1 mouse cellular context compared by ENCODE assay signal in the genomic region with DNA sequence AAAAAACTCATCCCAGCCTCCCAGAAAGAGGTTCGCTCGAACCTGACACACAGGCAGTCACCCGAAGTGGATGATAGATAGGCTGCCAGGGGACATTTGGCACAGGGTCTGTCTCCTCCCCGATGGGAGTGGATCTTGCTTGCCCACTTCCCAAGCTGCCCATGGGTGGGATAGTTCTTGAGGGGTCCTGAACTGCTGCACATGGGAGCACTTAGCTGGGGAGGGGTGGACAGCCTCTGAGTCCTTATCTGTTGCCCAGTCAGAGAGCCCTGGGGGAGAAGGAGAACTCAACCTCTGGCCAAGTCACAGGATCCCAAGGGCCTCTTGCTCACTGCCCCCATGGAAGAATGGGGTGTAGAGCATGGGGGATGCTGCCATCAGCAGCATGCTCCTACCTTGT.
TF ChIP-seq lines count a peak whose summit lies in the region.

No protein-coding gene starts in this region.

TF ChIP-seq in ES-E14, 5 proteins besides CTCF, POLR2A, EP300 and RAD21 (continued from another document):
- TF ChIP-seq MAFK (IDR thresholded peaks at IDR 0.05; ENCODE audit: insufficient read depth, low read depth, low read length) (no peak), ZNF384 (IDR thresholded peaks at IDR 0.05; ENCODE audit: low read depth, low read length) (no peak), HCFC1 (IDR thresholded peaks at IDR 0.05; ENCODE audit: borderline replicate concordance, insufficient read depth, low read length) (no peak), CHD2 (IDR thresholded peaks at IDR 0.05; ENCODE audit: low read depth, low read length) (no peak)
